Mouse (Mus musculus) intestine, postnatal 0 days (tissue): ENCODE data around the gene Tmem259. TPM values are rescaled to one million over a fixed set of nuclear protein-coding genes. Genes with fewer than 3 reads are reported as not detected.

ENCODE experiments used
- ATAC-seq: fragments of 200-750 bp; cut with Nextera tagmentation; 2 replicates; pipeline ENCODE4 v1.8.0; 2017; ENCODE audit warnings: mild to moderate bottlenecking, moderate TSS enrichment, moderate library complexity
- H3K27ac ChIP-seq: fragments of 300-500 bp; sonication (generic); 2 replicates; pipeline ENCODE4 v1.5.1; 2014; ENCODE audit warnings: mild to moderate bottlenecking, low read depth, low read length, moderate library complexity
- H3K27me3 ChIP-seq: fragments of 300-500 bp; sonication (generic); replicated peaks from 2 replicates; pipeline ENCODE4 v1.6.1; 2014; ENCODE audit warnings: low read length, mixed read lengths; ENCODE audit not compliant: control insufficient read depth, insufficient read depth
- H3K36me3 ChIP-seq: fragments of 300-500 bp; sonication (generic); 2 replicates; pipeline ENCODE4 v1.6.1; 2014; ENCODE audit warnings: mild to moderate bottlenecking, moderate library complexity; ENCODE audit not compliant: control insufficient read depth, insufficient read depth
- H3K4me1 ChIP-seq: fragments of 300-500 bp; sonication (generic); replicated peaks from 2 replicates; pipeline ENCODE4 v1.6.1; 2014; ENCODE audit warnings: antibody characterized with exemption, low read length, mixed read lengths; ENCODE audit not compliant: control insufficient read depth, insufficient read depth
- H3K4me2 ChIP-seq: fragments of 300-500 bp; sonication (generic); replicated peaks from 2 replicates; pipeline ENCODE4 v1.6.1; 2014; ENCODE audit warnings: low read depth, mild to moderate bottlenecking, moderate library complexity
- H3K4me3 ChIP-seq: fragments of 300-500 bp; sonication (generic); 2 replicates; pipeline ENCODE4 v1.5.1; 2014; ENCODE audit warnings: low read depth, low read length
- H3K9ac ChIP-seq: fragments of 300-500 bp; sonication (generic); 2 replicates; pipeline ENCODE4 v1.6.1; 2014; ENCODE audit warnings: mild to moderate bottlenecking, low read depth, low read length
- H3K9me3 ChIP-seq: fragments of 300-500 bp; sonication (generic); 2 replicates; pipeline ENCODE4 v1.6.1; 2016; ENCODE audit warnings: mixed run types; ENCODE audit not compliant: control insufficient read depth
- CTCF ChIP-seq: sonication (generic); IDR thresholded peaks from 2 replicates; pipeline ENCODE4 v1.5.1; 2016; ENCODE audit warnings: low read depth, mild to moderate bottlenecking, control low read depth, antibody characterized with exemption, moderate library complexity
- WGBS: fragments of 180-500 bp; shearing (Covaris S2); extraction: QIAGEN DNeasy Blood & Tissue Kit; methylation state at CpG from one replicate; pipeline ENCODE4 v1.1.7; 2014; 5-methylcytosine and 5-hydroxymethylcytosine counted together
- polyA plus RNA-seq: library from polyadenylated mRNA; unstranded; fragments of >200 nt; fragmentation: Nextera tagmentation; extraction: Ambion mirVana; gene quantifications from 2 replicates; pipeline ENCODE4 v1.2.1, GENCODE M21; 2015

Tmem259 gene
- polyA plus RNA-seq, 1 experiment from 2014 or later: 24.7 TPM

DNA sequence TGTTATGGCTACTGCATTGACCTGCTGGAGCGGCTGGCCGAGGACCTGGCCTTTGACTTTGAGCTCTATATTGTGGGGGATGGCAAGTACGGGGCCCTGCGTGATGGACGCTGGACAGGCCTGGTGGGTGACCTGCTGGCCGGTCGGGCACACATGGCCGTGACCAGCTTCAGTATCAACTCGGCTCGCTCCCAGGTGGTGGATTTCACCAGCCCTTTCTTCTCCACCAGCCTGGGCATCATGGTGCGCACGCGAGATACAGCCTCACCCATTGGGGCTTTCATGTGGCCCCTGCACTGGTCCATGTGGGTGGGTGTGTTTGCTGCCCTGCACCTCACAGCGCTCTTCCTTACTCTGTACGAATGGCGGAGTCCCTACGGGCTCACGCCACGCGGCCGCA is 10.0 kb downstream of the Tmem259 start:
- no peak for ATAC-seq
- Histone ChIP-seq H3K4me1 (no peaks in the 10 kb centered on the region), H3K4me2 (no peak overlapping the region), H3K27me3 (peaks cover 23% of the 10 kb centered on the region), H3K4me3 (no peak overlapping the region), H3K9me3 (no peaks in the 10 kb centered on the region), H3K9ac (no peak overlapping the region), H3K27ac (no peak overlapping the region), H3K36me3 (peaks cover 39% of the 10 kb centered on the region)
- TF ChIP-seq CTCF: no peak
- 91% methylated on average over 21 of the region's 21 CpGs for WGBS

DNA sequence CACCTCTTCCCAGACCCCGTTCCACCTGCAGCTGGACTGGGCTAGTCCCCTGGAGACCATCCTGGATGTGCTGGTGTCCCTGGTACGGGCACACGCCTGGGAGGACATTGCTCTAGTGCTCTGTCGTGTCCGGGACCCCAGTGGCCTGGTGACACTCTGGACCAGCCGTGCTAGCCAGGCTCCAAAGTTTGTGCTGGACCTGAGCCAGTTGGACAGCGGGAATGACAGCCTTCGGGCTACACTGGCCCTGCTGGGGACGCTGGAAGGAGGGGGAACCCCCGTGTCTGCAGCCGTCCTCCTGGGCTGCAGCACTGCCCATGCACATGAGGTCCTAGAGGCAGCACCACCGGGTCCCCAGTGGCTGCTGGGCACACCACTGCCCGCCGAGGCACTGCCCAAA is 11.3 kb downstream of the Tmem259 start:
- Histone ChIP-seq H3K9ac (no peak overlapping the region), H3K27ac (no peak overlapping the region), H3K27me3 (peaks cover 23% of the 10 kb centered on the region), H3K36me3 (peaks cover 28% of the 10 kb centered on the region), H3K9me3 (no peaks in the 10 kb centered on the region), H3K4me3 (no peak overlapping the region), H3K4me1 (no peaks in the 10 kb centered on the region), H3K4me2 (no peak overlapping the region)
- no peak for TF ChIP-seq CTCF
- no peak for ATAC-seq
- WGBS: 59% methylated on average over 14 of the region's 14 CpGs

DNA sequence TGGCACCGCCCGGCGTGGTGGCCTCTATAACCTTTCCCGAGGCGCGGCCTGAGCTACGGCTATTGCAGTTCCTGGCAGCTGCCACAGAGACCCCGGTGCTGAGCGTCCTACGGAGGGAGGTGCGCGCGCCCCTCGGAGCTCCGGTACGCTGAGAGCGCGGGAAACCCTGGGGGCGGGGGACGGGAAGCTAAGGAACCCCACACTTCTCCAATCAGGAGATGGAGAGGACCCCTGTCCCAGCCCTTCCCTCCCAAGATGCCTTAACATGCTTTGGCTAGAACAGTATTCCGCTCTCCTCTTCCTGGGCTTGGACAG is 13.0 kb downstream of the Tmem259 start:
- ATAC-seq: no peak
- Histone ChIP-seq H3K9ac (0 out of 2 replicates have a peak overlapping the region, but pooled peaks have one; percentile 17), H3K36me3 (peaks cover 28% of the 10 kb centered on the region), H3K27me3 (peaks cover 23% of the 10 kb centered on the region), H3K4me1 (no peaks in the 10 kb centered on the region), H3K4me3 (peak overlapping the region; percentile 29), H3K27ac (no peak overlapping the region), H3K9me3 (no peaks in the 10 kb centered on the region), H3K4me2 (peak overlapping the region; percentile 58)
- no peak for TF ChIP-seq CTCF
- 5% methylated on average over 21 of the region's 21 CpGs for WGBS

GRCm38 (mm10) chr10:79970415-79971182 is 13.5 kb downstream of the Tmem259 start, which contains the start of gene Grin3b:
TSS of gene Grin3b (plus strand) at chr10:79970715.
- H3K4me2 ChIP-seq: peak within 1 kb of the TSS; percentile 58
- H3K36me3 ChIP-seq: peaks cover 28% of the 10 kb centered on the region
- peaks cover 23% of the 10 kb centered on the region for H3K27me3 ChIP-seq
- no peak for TF ChIP-seq CTCF
- no peaks in the 10 kb centered on the region for H3K4me1 ChIP-seq
- no peaks in the 10 kb centered on the region for H3K9me3 ChIP-seq
- no peak for ATAC-seq
- H3K4me3 ChIP-seq: peak within 1 kb of the TSS; percentile 29
- WGBS: 6% methylated on average over 47 of the region's 47 CpGs
- 0 out of 2 replicates have a peak within 1 kb of the TSS, but pooled peaks have one; percentile 17 for H3K9ac ChIP-seq
- no peak within 1 kb of the TSS for H3K27ac ChIP-seq

DNA sequence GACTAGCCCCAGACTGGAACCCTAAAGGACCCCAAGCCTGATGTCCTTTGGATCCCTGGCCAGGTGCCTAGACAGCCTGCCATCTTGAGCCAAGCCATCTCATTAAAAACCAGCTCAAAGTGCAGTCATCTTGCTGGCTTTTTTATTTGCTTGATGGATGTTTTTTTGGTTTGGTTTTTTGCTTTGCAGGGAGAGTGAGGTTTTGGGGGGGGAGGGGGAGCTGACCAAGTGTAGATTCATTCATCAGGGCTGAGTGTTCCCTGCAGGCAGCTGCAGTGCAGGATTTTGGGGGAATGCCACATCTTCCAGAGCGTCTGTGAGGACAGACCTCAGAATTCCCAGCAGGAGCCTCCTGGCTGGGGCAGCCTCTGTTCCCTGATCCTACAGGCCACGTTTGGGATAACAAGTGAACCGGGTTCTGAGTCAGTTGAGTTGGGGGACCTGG is 15.0 kb downstream of the Tmem259 start:
- no peak for ATAC-seq
- no peak overlapping the region for H3K27ac ChIP-seq
- 19% methylated on average over 3 of the region's 3 CpGs for WGBS
- no peak overlapping the region for H3K9ac ChIP-seq
- no peaks in the 10 kb centered on the region for H3K9me3 ChIP-seq
- H3K4me3 ChIP-seq: no peak overlapping the region
- peaks cover 23% of the 10 kb centered on the region for H3K27me3 ChIP-seq
- TF ChIP-seq CTCF: peak; percentile 21; the same call in 1 of the 2 replicates
- peaks cover 35% of the 10 kb centered on the region for H3K36me3 ChIP-seq
- no peak overlapping the region for H3K4me2 ChIP-seq
- no peaks in the 10 kb centered on the region for H3K4me1 ChIP-seq

DNA sequence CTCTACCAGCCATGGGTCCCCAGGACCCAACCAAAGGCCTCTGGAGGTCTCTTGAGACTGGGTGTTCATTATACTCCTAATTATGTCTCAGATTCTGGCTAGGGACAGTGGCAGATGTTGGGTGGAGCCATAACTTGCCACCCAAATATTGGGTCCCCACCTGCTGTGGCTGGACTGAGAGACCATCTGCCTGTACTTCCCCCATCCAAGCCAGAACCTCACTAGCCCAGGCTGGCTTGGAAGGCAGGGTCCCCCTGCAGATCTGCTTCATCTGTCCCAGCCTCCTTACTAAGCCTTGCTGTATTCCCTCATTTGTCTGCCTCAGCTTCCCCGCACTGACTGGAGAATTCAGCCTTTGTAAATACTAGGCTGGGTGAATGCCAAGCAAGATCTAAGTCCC is 15.9 kb downstream of the Tmem259 start:
- Histone ChIP-seq H3K4me1 (no peaks in the 10 kb centered on the region), H3K36me3 (peaks cover 35% of the 10 kb centered on the region), H3K27ac (no peak overlapping the region), H3K9me3 (no peaks in the 10 kb centered on the region), H3K4me2 (no peak overlapping the region), H3K4me3 (no peak overlapping the region), H3K27me3 (peaks cover 23% of the 10 kb centered on the region), H3K9ac (no peak overlapping the region)
- 61% methylated on average over 1 of the region's 1 CpGs for WGBS
- no peak for ATAC-seq
- TF ChIP-seq CTCF: no peak
